Mouse (Mus musculus): ENCODE data around the gene Anp32a.

GRCm38 (mm10) chr9:62341123-62341486 lies at the start of gene Anp32a:
- TF ChIP-seq CTCF (IDR thresholded peaks at IDR 0.05; ENCODE audit: control insufficient read depth, insufficient read depth, insufficient read length) (no peak), MAX (IDR thresholded peaks at IDR 0.05) (no peak), MYOG (IDR thresholded peaks at IDR 0.05; ENCODE audit: control insufficient read depth, extremely low read depth, insufficient read length) (no peak), CEBPB (IDR thresholded peaks at IDR 0.05; ENCODE audit: low read depth) (no peak), USF1 (IDR thresholded peaks at IDR 0.05; ENCODE audit: low read depth) (no peak)

All from C2C12 (cell line).